Mouse (Mus musculus) ES-E14 (cell line): ENCODE results near the gene Gucy2d. TPM values are rescaled to one million over a fixed set of nuclear protein-coding genes. Genes with fewer than 3 reads are reported as not detected.

ENCODE experiments used
- DNase-seq: peaks from one replicate; pipeline ENCODE4 v3.0.0-alpha.2; 2013; ENCODE audit warnings: low read depth, low spot score
- H3K27ac ChIP-seq: 2 replicates; pipeline ENCODE4 v1.5.1; 2012; ENCODE audit warnings: low read depth, mild to moderate bottlenecking, low read length, moderate library complexity, mixed read lengths; ENCODE audit not compliant: poor library complexity, insufficient read depth, severe bottlenecking
- H3K36me3 ChIP-seq: 2 replicates; pipeline ENCODE4 v1.6.1; 2012; ENCODE audit warnings: mild to moderate bottlenecking, low read length, moderate library complexity, mixed read lengths; ENCODE audit not compliant: control insufficient read depth, poor library complexity, insufficient read depth, severe bottlenecking
- H3K4me1 ChIP-seq, 2 experiments: fragments of 150-350 bp in 1 of 2; sonication (generic) in 1 of 2; 2 replicates each; pipeline ENCODE4 v1.6.1; 2012; ENCODE audit warnings: low read length in 2 of 2, mild to moderate bottlenecking in 1 of 2, mixed read lengths in 1 of 2; ENCODE audit not compliant: control insufficient read depth in 2 of 2, insufficient read depth in 2 of 2, poor library complexity in 1 of 2
- H3K4me3 ChIP-seq, 2 experiments: fragments of 150-350 bp in 1 of 2; sonication (generic) in 1 of 2; 2 replicates each; pipeline ENCODE4 v1.5.1; 2012; ENCODE audit warnings: low read length in 2 of 2, low read depth in 1 of 2, mild to moderate bottlenecking in 1 of 2, mixed read lengths in 1 of 2; ENCODE audit not compliant: insufficient read depth in 1 of 2, poor library complexity in 1 of 2, severe bottlenecking in 1 of 2
- H3K9ac ChIP-seq: 2 replicates; pipeline ENCODE4 v1.6.1; 2012; ENCODE audit warnings: low read depth, mild to moderate bottlenecking, low read length, mixed read lengths; ENCODE audit not compliant: poor library complexity, insufficient read depth, severe bottlenecking
- H3K9me3 ChIP-seq: fragments of 150-350 bp; sonication (generic); 2 replicates; pipeline ENCODE4 v1.6.1; 2012; ENCODE audit warnings: low read depth, mild to moderate bottlenecking, low read length; ENCODE audit not compliant: control insufficient read depth, insufficient read depth
- CHD2 ChIP-seq: IDR thresholded peaks from 2 replicates; pipeline ENCODE4 v1.6.1; 2014; ENCODE audit warnings: mild to moderate bottlenecking, low read depth, low read length, inconsistent platforms
- HCFC1 ChIP-seq: IDR thresholded peaks from 2 replicates; pipeline ENCODE4 v1.6.1; 2012; ENCODE audit warnings: low read length, inconsistent platforms, borderline replicate concordance; ENCODE audit not compliant: insufficient read depth
- MAFK ChIP-seq: IDR thresholded peaks from 2 replicates; pipeline ENCODE4 v1.6.1; 2014; ENCODE audit warnings: mild to moderate bottlenecking, low read depth, low read length, inconsistent platforms; ENCODE audit not compliant: insufficient read depth
- ZC3H11A ChIP-seq: IDR thresholded peaks from 2 replicates; pipeline ENCODE4 v1.6.1; 2012; ENCODE audit warnings: low read depth, mild to moderate bottlenecking, inconsistent platforms, low read length, borderline replicate concordance
- ZNF384 ChIP-seq: IDR thresholded peaks from 2 replicates; pipeline ENCODE4 v1.6.1; 2012; ENCODE audit warnings: low read depth, low read length, inconsistent platforms
- in situ Hi-C, 2 experiments: fragments of 600-800 bp; cut with MboI; formaldehyde crosslinking; loops; one replicate each; pipeline ENCODE4 v1.15.1; 2025; ENCODE audit warnings: low sequenced_read_pairs in 2 of 2, inconsistent platforms in 1 of 2; ENCODE audit not compliant: unreplicated experiment in 2 of 2
- total RNA-seq: library from RNA; depleted of rRNA; stranded (reverse); fragments of 300-350 nt; gene quantifications from 2 replicates; pipeline ENCODE4 v1.2.3, GENCODE M21; 2012

The Gucy2d gene
- total RNA-seq, 1 experiment: not detected

GRCm38 (mm10) chr7:98472529-98472928 lies 32.3 kb downstream of the Gucy2d start:
- TF ChIP-seq HCFC1: no peak
- no peak for TF ChIP-seq ZC3H11A
- no peak for TF ChIP-seq ZNF384
- TF ChIP-seq MAFK: no peak
- TF ChIP-seq CHD2: no peak
- Histone ChIP-seq H3K9ac (no peak overlapping the region), H3K4me3 (no peak overlapping the region), H3K9me3 (no peaks in the 10 kb centered on the region), H3K4me1 (no peaks in the 10 kb centered on the region), H3K27ac (no peak overlapping the region), H3K36me3 (no peaks in the 10 kb centered on the region)
- in situ Hi-C loops: no loop called here
- DNase-seq: no peak

- H3K36me3 ChIP-seq: no peaks in the 10 kb centered on the region
- in situ Hi-C loops: no loop called here
- TF ChIP-seq HCFC1: no peak
- no peak for TF ChIP-seq ZC3H11A
- no peak for DNase-seq
- no peaks in the 10 kb centered on the region for H3K4me1 ChIP-seq
- H3K9ac ChIP-seq: no peak overlapping the region
- H3K27ac ChIP-seq: no peak overlapping the region
- no peak overlapping the region for H3K4me3 ChIP-seq
- H3K9me3 ChIP-seq: no peaks in the 10 kb centered on the region
Measured at GRCm38 (mm10) chr7:98474558-98474957, 34.3 kb downstream of the Gucy2d start.

GRCm38 (mm10) chr7:98477153-98477552 lies 36.9 kb downstream of the Gucy2d start:
- no peak for DNase-seq
- Histone ChIP-seq H3K4me3 (no peak overlapping the region), H3K36me3 (no peaks in the 10 kb centered on the region), H3K4me1 (no peaks in the 10 kb centered on the region), H3K9me3 (no peaks in the 10 kb centered on the region), H3K9ac (no peak overlapping the region), H3K27ac (no peak overlapping the region)
- TF ChIP-seq HCFC1 (no peak), CHD2 (no peak), ZNF384 (no peak), ZC3H11A (no peak), MAFK (no peak)
- in situ Hi-C loops: loop anchor here in 1 of 2 experiments (25.0 kb wide), 1 partner anchor 210 kb away; no protein-coding TSS in a partner anchor

- in situ Hi-C loops: loop anchor here in 1 of 2 experiments (25.0 kb wide), 1 partner anchor 207 kb away; no protein-coding TSS in a partner anchor
- H3K27ac ChIP-seq: no peak overlapping the region
- TF ChIP-seq MAFK (no peak), HCFC1 (no peak), CHD2 (no peak), ZC3H11A (no peak), ZNF384 (no peak)
- H3K9me3 ChIP-seq: no peaks in the 10 kb centered on the region
- H3K4me1 ChIP-seq: no peaks in the 10 kb centered on the region
- DNase-seq: no peak
- H3K4me3 ChIP-seq: no peak overlapping the region
- H3K9ac ChIP-seq: no peak overlapping the region
- H3K36me3 ChIP-seq: no peaks in the 10 kb centered on the region
Measured at GRCm38 (mm10) chr7:98480481-98480880, 40.3 kb downstream of the Gucy2d start.

- TF ChIP-seq ZC3H11A (peak; percentile 90), HCFC1 (no peak)
- Histone ChIP-seq H3K27ac (no peak overlapping the region), H3K4me1 (no peaks in the 10 kb centered on the region), H3K9me3 (no peaks in the 10 kb centered on the region), H3K36me3 (no peaks in the 10 kb centered on the region), H3K4me3 (no peak overlapping the region), H3K9ac (no peak overlapping the region)
- in situ Hi-C loops: loop anchor here in 1 of 2 experiments (25.0 kb wide), 1 partner anchor 206 kb away; no protein-coding TSS in a partner anchor
- DNase-seq: peak; percentile 59
Measured at GRCm38 (mm10) chr7:98481066-98481734, 41.0 kb downstream of the Gucy2d start.
